14 mouse cellular contexts compared by ENCODE assay signal in the genomic region with DNA sequence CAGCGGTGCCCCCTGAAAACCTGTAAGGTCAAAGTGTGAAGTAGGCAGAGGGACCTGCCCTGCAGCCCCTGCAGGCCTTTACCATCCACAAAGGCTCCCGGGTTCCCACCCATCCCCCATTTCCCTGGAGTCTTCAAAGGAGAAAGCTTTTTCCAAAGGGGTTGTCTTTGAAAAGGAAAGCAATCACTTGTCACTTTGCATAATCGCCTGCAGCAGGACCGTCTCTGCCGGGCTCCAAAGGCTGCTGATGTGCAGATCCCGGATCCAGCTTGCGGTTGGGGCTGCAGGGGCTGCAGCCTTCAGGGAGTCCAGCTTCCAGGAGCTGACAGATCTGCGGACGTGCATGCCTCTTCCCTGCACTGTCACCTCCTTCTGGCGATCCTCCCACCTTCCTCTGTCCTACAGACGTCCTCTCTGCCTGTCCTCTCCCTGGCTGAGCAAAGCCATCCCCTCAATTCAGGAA. TPM values are rescaled to one million over a fixed set of nuclear protein-coding genes. Genes with fewer than 3 reads are reported as not detected.
DNase-seq lines count a peak whose midpoint lies in the region; ATAC-seq and TF ChIP-seq lines count a peak whose summit lies in the region.
"Had no signal": no experiment of that assay in that cellular context is flagged by ENCODE, and none has a peak within 500 bp of the region (broad histone marks: within the 10 kb centered on the region; RNA-seq: fewer than 3 reads in every experiment).

No protein-coding gene starts in this region.

- DNase-seq in heart, postnatal 36 days: no peak
- DNase-seq in mesoderm, embryonic 11.5 days (ENCODE audit: low read depth, low spot score): peak; percentile 72
- no peak for DNase-seq in spleen, postnatal 10 days (ENCODE audit: low spot score in 2 of 2)
- DNase-seq in ovary, postnatal 14 days (ENCODE audit: low spot score): no peak
- no peak for DNase-seq in right cerebral cortex, adult 18-20 months
- DNase-seq: adrenal gland, adult 2 months; layer of hippocampus, postnatal 36 days had no signal

- H3K4me2 ChIP-seq in heart, embryonic 11.5 days: peak overlapping the region; percentile 54
- peak overlapping the region; percentile 45 for H3K4me2 ChIP-seq in forebrain, embryonic 12.5 days
- H3K4me2 ChIP-seq: embryonic facial prominence, embryonic 12.5 days had no signal

- WGBS in heart, embryonic 11.5 days (ENCODE audit: insufficient replicate concordance): 5% methylated on average over 11 of the region's 11 CpGs
- 1% methylated on average over 11 of the region's 11 CpGs for WGBS in forebrain, embryonic 12.5 days

- ATAC-seq in heart, embryonic 11.5 days (replicated peaks; ENCODE audit: insufficient number of reproducible peaks, low FRiP score, low TSS enrichment): peak; percentile 58; the same call in 1 of the 2 replicates
- ATAC-seq in forebrain, embryonic 12.5 days (ENCODE audit: low FRiP score): peak; percentile 57

- H3K27me3 ChIP-seq in heart, embryonic 11.5 days (ENCODE audit: control insufficient read depth, insufficient read depth, low read length): no peaks in the 10 kb centered on the region; the same call in 1 of the 2 replicates
- H3K27me3 ChIP-seq in ES-Bruce4 (ENCODE audit: control insufficient read depth, insufficient read depth, low read length, poor library complexity, severe bottlenecking): no peaks in the 10 kb centered on the region
- H3K27me3 ChIP-seq in forebrain, embryonic 12.5 days: no peaks in the 10 kb centered on the region
- H3K27me3 ChIP-seq: embryonic facial prominence, embryonic 12.5 days had no signal

- H3K27ac ChIP-seq in heart, embryonic 11.5 days (ENCODE audit: low read depth, low read length): no peak overlapping the region
- no peak overlapping the region for H3K27ac ChIP-seq in ES-Bruce4 (ENCODE audit: insufficient read depth, low read length)
- peak overlapping the region; percentile 84 for H3K27ac ChIP-seq in forebrain, embryonic 12.5 days
- H3K27ac ChIP-seq: embryonic facial prominence, embryonic 12.5 days had no signal

- no peak overlapping the region for H3K9ac ChIP-seq in heart, embryonic 11.5 days (ENCODE audit: low read depth, low read length)
- no peak overlapping the region for H3K9ac ChIP-seq in ES-Bruce4 (ENCODE audit: low read depth, poor library complexity, severe bottlenecking)
- H3K9ac ChIP-seq in forebrain, embryonic 12.5 days: peak overlapping the region; percentile 36; the same call in 1 of the 2 replicates
- H3K9ac ChIP-seq: embryonic facial prominence, embryonic 12.5 days had no signal

- no peak overlapping the region for H3K4me3 ChIP-seq in heart, embryonic 11.5 days (ENCODE audit: low read depth, low read length)
- H3K4me3 ChIP-seq in ES-Bruce4 (ENCODE audit: low read depth, low read length): no peak overlapping the region
- no peak overlapping the region for H3K4me3 ChIP-seq in forebrain, embryonic 12.5 days (replicated peaks)
- H3K4me3 ChIP-seq: embryonic facial prominence, embryonic 12.5 days; megakaryocyte, embryonic 14.5 days had no signal

- TF ChIP-seq POLR2A in ES-Bruce4 (IDR thresholded peaks at IDR 0.05; ENCODE audit: insufficient read depth, low read length): no peak

- no peaks in the 10 kb centered on the region for H3K9me3 ChIP-seq in heart, embryonic 11.5 days (replicated peaks; ENCODE audit: control insufficient read depth, low read length)
- H3K9me3 ChIP-seq in ES-Bruce4 (replicated peaks; ENCODE audit: control insufficient read depth, insufficient read depth, low read length, poor library complexity, severe bottlenecking): no peaks in the 10 kb centered on the region
- no peaks in the 10 kb centered on the region for H3K9me3 ChIP-seq in forebrain, embryonic 12.5 days
- H3K9me3 ChIP-seq: embryonic facial prominence, embryonic 12.5 days; megakaryocyte, embryonic 14.5 days had no signal

- peaks cover 3% of the 10 kb centered on the region; the same call in 1 of the 2 replicates for H3K36me3 ChIP-seq in heart, embryonic 11.5 days (ENCODE audit: control insufficient read depth, insufficient read depth, low read length)
- no peaks in the 10 kb centered on the region for H3K36me3 ChIP-seq in ES-Bruce4 (ENCODE audit: control insufficient read depth, insufficient read depth, low read length, poor library complexity, severe bottlenecking)
- peaks cover 20% of the 10 kb centered on the region; the same call in 1 of the 2 replicates for H3K36me3 ChIP-seq in forebrain, embryonic 12.5 days (replicated peaks)

- intact Hi-C loops in heart, postnatal 36 days (cut with DNase I): no loop called here

- H3K4me1 ChIP-seq in heart, embryonic 11.5 days (ENCODE audit: control insufficient read depth, insufficient read depth, low read length): peaks cover 9% of the 10 kb centered on the region
- H3K4me1 ChIP-seq in ES-Bruce4 (ENCODE audit: control insufficient read depth, insufficient read depth, low read length): peaks cover 2% of the 10 kb centered on the region
- peaks cover 56% of the 10 kb centered on the region for H3K4me1 ChIP-seq in forebrain, embryonic 12.5 days

- peak; percentile 36; the same call in 1 of the 2 replicates for TF ChIP-seq EP300 in ES-Bruce4 (IDR thresholded peaks at IDR 0.05; ENCODE audit: insufficient read depth, low read depth, low read length)

- no peak for TF ChIP-seq CTCF in ES-Bruce4 (IDR thresholded peaks at IDR 0.05; ENCODE audit: low read depth, low read length)

RNA-seq across cellular contexts. Expression of a gene that starts 6.0 kb away (rescaled TPM):
- polyA plus RNA-seq in heart, embryonic 11.5 days (2014; fragmentation: Nextera tagmentation; extraction: Ambion mirVana): not detected in 2 replicates
- not detected for total RNA-seq in heart, postnatal 36 days (2021)
- not detected in 2 replicates for polyA plus RNA-seq in ES-Bruce4 (2011; ENCODE audit: insufficient read depth, insufficient read length, low read depth, missing spikeins)
- polyA plus RNA-seq in forebrain, embryonic 12.5 days (2016; fragmentation: Nextera tagmentation; extraction: Ambion mirVana): not detected in 2 replicates
- total RNA-seq: adrenal gland, adult 2 months had no signal
- polyA plus RNA-seq: embryonic facial prominence, embryonic 12.5 days; gonadal fat pad, adult 2 months; small intestine, adult 2 months had no signal

RNA-seq across cellular contexts. Expression of a gene that starts 12.2 kb away (rescaled TPM):
- not detected in 2 replicates for polyA plus RNA-seq in heart, embryonic 11.5 days (2014; fragmentation: Nextera tagmentation; extraction: Ambion mirVana)
- not detected for total RNA-seq in heart, postnatal 36 days (2021)
- polyA plus RNA-seq in ES-Bruce4 (2011; ENCODE audit: insufficient read depth, insufficient read length, low read depth, missing spikeins): not detected in 2 replicates
- not detected in 2 replicates for polyA plus RNA-seq in forebrain, embryonic 12.5 days (2016; fragmentation: Nextera tagmentation; extraction: Ambion mirVana)
- total RNA-seq: adrenal gland, adult 2 months; layer of hippocampus, postnatal 36 days had no signal
- polyA plus RNA-seq: adrenal gland, adult 2 months; embryonic facial prominence, embryonic 12.5 days; small intestine, adult 2 months had no signal

RNA-seq across cellular contexts. Expression of a gene that starts 39.2 kb away (rescaled TPM):
- 16.0 and 18.8 TPM in 2 replicates for polyA plus RNA-seq in heart, embryonic 11.5 days (2014; fragmentation: Nextera tagmentation; extraction: Ambion mirVana)
- 10 to 100 TPM; 22.8 to 23.8 TPM for total RNA-seq in heart, postnatal 36 days (2021)
- polyA plus RNA-seq in ES-Bruce4 (2011; ENCODE audit: insufficient read depth, insufficient read length, low read depth, missing spikeins): 18.9 and 22.8 TPM in 2 replicates
- 25.9 and 27.2 TPM in 2 replicates for polyA plus RNA-seq in forebrain, embryonic 12.5 days (2016; fragmentation: Nextera tagmentation; extraction: Ambion mirVana)

RNA-seq across cellular contexts. Expression of a gene that starts 50.4 kb away (rescaled TPM):
- polyA plus RNA-seq in heart, embryonic 11.5 days (2014; fragmentation: Nextera tagmentation; extraction: Ambion mirVana): 6.1 and 6.5 TPM in 2 replicates
- total RNA-seq in heart, postnatal 36 days (2021): 1 to 10 TPM; 4.7 to 5.4 TPM
- polyA plus RNA-seq in ES-Bruce4 (2011; ENCODE audit: insufficient read depth, insufficient read length, low read depth, missing spikeins): 3.1 and 4.3 TPM in 2 replicates
- polyA plus RNA-seq in forebrain, embryonic 12.5 days (2016; fragmentation: Nextera tagmentation; extraction: Ambion mirVana): 4.2 and 4.6 TPM in 2 replicates
